Mouse (Mus musculus): Measurements from ENCODE around the gene Nod2.

Gene Nod2

DNA sequence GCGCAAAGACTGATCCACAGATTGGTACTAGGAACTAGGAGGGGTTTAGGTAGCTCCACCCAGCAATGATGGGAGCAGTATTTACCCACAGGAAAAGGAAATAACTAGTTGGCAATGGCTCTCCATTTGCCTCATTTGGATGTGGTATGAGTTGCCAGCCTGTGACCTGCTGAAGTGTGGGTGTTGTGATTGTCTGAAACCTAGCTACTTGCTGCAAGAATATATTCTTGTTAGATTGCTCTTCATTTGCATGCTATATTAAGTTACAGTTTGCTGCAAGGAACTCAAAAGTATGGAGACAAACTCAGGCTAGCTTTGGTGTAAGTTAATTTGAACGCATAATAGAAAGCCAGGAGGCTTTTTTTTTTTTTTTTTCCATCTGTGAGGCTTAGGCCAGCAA, 33.5 kb downstream of the Nod2 start:
- no peak for DNase-seq (ENCODE audit: low spot score)

DNA sequence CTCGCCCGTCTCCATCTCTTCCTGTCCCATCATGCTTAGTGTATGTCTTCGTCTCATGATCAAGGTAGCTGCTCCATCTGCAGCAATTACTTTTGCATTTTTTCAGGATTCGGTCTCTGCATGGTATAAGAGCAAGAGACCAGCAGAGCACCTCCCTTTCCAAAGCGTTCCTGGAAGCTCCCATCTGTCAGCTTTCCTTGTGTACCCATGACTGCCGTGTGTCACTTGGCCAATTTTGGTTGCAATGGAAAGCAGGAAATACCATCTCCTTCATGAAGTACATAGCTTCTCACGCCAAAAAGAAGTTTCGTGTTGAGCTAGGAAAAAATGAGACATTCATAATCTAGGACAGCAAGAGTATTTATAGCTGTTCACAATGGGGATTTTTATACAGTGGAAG, 33.9 kb downstream of the Nod2 start:
- no peak for DNase-seq (ENCODE audit: low spot score)

DNA sequence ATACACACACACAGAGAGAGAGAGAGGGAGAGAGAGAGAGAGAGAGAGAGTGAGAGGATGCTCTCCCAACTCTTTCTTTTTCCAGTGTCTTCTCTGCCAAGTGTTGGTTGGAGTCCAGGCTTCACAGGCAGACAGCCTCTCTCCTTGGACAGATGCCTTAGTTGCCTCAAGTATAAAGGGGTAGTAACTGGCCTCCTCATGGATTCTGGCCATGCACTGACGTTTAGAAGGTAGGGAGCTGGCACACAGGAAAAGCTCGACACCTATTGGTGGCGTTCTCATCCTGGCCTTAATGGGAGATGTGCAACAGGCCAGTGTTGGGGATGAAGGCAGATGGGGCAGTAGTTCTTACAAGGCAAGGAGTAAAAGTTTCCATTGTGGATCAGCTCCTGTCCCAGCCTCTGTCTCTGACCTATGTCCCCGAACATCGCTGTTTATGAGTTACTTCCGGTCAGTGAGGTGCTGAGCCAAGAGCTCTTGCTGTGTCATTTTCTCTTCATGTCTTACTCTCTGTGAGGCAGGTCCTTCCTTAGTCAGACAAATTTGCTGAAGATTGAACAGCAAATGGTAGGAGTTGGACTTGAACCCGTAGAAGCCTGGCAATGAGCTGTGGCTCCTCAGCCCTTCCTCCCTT, 36.7 kb downstream of the Nod2 start:
- DNase-seq (ENCODE audit: low spot score) = no peak

DNA sequence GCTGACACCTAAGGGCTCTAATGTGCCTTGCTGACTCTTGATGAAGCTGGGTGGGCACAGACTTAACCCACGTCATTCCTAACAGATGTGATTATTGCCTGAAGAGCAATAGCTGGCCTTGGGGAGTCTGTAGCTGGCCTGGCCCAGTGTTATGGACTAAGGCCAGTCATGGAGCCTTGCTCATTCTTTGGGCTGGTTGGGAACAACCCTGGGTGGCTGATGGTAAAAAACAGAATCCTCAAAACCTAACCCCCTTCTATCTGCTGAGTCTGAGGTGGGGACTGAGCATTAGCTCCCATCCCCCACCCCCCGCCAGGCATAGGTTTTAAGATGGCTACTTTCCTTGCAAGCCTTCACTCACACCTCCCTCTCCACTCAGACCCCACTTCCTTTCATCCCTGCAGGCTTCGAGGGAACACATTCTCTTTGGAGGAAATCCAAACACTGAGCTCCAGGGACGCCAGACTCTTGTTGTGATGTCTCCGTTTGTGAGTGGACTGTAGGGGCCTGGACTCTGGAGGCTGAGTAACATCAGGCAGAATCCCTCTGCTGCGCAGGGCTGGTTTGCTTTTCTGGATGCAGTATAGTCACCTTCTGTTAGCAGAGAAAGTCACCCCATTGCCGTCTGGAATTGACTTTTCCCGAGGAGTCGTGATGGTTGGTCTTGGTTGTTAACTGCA, 39.3 kb downstream of the Nod2 start:
- DNase-seq (ENCODE audit: low spot score) = no peak

DNA sequence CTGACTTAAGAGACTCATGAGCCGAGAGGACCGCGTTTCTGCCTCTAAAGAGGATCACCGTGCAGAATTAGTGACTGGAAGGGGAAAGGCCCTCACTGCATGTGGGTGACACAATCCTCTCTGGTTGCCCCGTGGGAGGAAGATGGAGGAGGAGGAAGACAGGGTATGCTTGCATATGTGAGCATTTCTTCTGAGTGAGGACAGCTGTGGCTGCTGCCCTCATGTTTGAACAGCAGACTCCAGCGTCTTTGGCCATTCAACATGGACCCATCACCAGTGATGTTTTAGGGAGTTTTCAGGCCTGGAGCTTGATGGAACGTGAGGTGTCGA, 39.8 kb downstream of the Nod2 start:
- DNase-seq (ENCODE audit: low spot score) = no peak

DNA sequence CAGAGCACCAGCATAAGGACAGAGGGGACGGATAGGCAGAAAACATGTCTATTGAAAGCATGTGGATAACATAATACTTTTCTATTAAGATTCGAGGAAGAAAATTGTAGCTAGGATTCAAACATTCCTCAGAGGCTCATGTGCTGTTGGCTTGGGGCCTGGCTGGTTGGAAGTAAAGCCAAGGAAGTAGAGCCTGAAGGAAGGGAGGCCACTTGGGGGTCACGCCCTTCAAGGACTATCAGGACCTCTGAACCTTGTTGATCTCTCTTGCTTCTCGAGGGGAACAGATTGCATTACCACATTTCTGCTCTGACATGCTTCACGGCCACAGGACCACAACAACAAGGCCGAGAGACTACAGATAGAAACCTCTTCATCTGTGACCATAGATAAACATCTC, 42.0 kb downstream of the Nod2 start:
- DNase-seq (ENCODE audit: low spot score) = no peak

DNA sequence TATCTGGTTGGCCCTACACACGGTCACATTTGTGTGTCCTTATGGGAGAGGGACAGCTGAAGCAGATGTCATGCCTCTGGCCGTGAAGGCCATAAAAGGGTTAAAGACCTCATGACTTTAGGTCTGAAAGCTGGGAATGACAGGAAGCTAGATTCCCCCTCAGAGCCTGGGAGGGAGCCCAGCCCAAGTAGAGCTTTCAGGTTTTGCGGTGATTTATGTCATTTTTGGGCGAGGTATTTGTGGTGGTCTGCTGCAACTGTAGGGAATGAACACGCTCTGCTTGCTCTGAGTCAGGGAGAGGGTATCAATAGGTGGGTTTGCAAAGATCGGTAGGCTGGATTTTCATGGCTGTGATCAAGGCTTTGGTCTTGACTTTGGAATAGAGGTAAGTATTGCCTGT, 42.8 kb downstream of the Nod2 start:
- DNase-seq (ENCODE audit: low spot score) = no peak

DNA sequence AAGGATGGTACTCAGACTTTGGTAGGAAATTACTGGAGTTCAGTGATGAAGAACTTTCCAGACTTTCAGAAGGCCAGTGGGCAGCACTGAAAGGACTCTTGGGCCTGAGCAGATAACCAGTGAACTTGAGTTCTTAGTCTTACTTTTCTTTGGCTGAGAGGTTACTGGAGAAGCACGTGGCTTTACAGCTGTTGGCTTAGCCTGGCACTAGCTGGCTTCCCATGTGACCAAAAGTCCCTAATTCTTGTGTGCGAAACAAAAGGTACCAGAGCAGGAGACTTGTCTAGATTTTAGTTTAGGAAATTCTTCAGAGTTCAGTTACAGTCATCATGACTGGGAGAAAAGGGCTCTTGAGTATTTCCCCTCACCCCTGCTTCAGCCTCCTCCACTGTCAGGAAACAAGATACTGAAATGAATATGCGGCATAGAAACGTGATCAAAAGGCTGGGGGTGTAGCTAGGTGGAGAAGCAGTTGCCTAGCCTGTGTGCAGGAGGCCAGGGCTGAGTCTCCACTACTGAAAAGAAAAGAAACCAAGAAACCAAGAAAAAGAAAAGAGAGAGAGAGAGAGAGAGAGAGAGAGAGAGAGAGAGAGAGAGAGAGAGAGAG, 44.3 kb downstream of the Nod2 start:
- no peak for DNase-seq (ENCODE audit: low spot score)

DNA sequence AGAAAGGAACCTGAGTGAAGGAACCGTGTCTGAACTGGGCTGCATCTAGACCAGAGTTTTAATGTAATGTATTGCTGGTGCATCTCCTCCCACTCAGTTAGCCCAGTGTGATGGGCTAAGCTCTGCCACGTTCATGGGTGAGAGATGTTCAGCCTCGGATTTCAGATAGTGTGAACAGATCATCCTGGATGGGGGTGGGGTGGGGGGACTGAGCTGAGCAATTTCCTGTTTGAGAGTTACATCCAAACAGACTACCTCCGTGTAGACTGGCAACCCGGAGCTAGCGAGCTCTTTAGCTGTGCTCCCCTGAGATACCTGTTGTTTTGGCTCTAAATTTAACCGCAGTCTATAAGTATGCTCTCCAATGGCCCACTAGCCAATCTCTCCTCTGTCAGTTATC, 44.8 kb downstream of the Nod2 start:
- no peak for DNase-seq (ENCODE audit: low spot score)

DNA sequence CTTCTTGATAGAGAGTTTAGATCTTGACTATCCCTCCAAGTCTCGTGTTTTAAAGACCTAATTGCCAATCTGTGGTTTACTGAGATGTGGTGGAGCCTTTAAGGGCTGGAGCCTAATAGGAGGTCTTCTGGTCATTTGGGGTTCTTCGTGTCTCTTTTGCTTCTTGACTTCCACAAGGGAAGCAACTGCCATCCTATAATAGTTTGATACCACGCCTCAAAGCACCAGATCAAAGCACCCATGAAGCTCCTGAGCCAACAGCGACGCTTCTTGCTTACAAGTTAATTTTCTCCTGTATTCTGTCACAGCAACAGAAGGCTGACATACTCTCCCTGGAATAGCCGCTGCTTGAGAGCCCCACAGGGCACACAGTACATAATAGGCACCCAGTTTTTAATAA, 45.8 kb downstream of the Nod2 start:
- no peak for DNase-seq (ENCODE audit: low spot score)

DNA sequence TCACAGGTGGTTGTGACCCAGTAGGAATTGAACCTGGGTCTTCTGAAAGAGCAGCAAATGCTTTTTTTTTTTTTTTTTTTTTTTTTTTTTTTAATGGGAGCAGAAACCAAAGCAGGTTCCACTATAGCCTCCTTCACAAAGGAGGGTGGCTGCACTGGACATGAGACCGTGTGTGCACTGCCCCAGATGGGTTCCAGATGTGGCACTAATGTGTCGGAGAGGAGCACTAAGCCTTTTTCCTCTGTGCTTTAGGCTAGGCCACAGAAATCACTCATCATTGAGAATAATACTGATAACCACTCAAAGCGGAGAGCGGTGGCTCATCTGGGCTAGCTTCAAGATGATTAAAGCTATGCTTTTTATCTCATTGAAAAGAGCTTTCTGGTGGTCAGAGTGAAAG, 46.3 kb downstream of the Nod2 start:
- no peak for DNase-seq (ENCODE audit: low spot score)

DNA sequence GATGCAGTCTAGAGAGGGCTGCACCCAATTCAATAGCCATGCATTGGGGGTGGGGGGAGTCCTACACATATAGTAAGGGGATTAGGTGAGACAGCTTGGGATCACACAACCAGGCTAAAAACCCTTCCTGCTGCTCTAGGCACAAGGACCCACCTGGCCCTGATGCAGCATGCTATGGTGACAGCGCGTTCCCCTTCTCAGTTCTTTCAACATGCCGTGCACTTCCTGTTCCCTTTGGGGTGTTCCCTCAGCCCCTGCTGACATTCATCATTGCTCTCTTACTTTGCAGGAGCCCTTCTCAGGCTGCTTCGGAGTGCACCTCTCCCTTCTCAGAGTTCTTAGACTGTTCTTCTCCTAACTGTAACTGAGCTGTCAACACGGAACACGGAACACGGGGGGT, 47.2 kb downstream of the Nod2 start:
- DNase-seq (ENCODE audit: low spot score) = no peak

DNA sequence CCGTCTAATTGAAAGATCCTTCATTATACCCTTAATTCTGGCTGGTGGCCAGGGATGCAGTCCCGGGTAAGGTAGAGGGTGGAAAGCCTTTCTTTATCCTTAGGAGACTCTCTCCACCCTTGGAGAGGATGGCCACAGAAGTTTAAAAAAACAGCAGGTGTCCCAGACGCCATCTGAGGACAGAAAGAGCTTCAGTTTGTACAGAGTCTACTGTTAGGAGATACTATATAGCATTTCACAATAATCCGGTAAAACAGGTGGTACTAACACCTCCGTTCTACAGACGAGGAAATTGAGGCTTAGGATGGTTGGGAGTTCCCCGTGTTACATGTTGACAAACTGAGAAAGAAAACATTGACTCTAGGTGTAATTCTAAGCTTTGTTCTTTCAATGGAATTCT, 49.1 kb downstream of the Nod2 start:
- no peak for DNase-seq (ENCODE audit: low spot score)

DNA sequence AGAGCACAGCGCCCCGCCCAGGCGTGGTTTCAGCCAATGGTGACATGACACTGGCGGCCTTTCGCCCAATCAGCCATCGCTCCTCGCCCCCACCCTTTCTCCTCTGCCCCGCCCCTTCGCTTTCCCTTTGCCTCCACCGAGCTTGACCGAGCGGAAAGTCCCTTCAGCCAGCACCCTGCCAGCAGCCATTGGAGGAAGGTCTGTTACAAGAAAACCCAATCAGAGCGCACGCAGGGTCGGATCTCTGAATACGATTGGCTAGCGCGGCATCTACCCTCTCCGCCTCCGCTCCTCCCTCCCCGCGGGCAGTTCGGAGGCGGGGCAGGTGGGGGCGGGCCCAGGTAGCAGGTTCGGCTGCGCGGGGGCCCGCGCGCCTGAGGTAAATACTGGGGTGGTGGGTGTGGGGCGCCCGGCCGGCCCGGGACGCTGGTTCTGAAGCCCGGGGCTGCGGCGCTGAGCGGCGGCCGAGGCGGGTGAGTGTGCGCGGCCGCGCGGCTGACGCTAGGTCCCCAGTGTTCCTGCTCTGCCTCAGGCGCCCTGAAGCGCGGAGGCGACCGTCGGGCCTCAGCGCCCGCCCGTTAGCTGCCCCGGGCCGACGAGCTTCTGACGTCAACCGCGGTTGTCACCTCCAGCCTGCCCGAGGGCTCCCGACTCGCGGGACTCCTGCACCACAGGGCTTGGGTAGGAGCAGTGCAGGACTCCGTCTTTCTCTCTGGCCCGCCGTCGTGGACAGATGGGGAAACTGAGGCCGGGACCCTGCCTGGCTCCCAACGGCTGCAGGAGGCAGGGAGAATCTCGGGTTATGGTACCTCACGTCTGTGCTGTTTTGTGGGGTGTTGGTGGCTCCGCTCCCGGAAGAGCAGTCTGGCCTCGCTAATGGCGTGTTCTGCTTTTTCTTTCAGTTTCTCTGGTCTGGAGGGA, 49.9 kb downstream of the Nod2 start, which contains the start of gene Cyld:
Cyld (plus strand) TSS at position 308 of the 921 bp plus-strand sequence.
- peak; percentile 99 for DNase-seq (ENCODE audit: low spot score)

DNA sequence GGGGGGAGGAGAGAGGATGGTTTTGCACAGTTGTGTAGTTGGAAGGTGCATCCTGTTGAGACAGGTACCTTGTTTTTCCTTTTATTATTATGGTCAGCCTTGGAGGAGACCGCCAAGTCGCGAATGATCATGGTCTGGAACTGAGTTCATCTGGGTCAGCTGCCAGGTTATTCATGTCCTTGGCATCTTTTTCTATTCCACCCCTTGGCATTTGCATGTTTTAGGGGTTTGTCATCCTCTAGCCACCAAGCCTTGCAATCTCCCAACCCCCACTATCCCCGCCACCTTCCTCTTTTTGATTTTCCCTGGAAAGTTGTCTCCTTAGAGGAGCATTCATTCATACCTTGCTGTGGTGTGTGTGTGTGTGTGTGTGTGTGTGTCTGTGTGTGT, 50.5 kb downstream of the Nod2 start:
- no peak for DNase-seq (ENCODE audit: low spot score)

DNA sequence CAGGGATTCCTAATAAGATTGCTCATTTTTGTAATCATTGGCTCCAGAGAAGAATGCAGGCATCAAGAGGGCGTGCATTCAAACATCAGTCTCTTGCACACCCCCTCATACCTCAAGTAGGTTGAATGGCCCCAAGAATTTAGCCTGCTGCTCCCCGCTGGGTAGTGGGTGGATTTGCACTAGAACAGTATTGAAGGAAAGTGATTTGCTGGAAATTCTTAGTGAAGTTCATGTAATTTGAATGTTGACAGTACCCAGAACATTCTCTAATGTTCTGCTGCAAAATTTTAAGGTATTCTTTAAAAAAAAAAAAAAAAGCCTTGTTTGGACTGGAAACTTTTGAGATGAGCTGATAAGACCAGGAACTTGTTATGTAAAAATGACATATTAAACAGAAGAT, 50.9 kb downstream of the Nod2 start:
- DNase-seq (ENCODE audit: low spot score) = no peak

DNA sequence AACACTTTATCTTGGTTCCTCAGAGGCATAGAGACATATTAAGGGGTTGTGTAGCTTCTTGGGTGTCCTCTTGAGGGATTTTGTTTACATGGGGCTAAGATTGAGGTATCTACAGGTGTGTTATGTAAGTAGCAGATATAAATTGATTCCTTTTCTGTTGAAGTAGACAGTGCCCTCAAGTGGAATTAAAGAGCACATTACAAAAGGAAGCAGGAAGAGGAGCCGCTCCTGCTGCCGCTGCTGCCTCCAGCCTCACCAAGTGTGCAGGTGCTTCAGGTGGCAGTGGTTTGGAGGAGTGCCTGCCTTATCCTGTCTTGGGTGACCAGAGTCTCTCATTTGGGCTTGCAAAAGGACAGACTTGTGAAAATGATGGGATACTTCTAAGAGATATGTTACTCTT, 54.5 kb downstream of the Nod2 start:
- no peak for DNase-seq (ENCODE audit: low spot score)

DNA sequence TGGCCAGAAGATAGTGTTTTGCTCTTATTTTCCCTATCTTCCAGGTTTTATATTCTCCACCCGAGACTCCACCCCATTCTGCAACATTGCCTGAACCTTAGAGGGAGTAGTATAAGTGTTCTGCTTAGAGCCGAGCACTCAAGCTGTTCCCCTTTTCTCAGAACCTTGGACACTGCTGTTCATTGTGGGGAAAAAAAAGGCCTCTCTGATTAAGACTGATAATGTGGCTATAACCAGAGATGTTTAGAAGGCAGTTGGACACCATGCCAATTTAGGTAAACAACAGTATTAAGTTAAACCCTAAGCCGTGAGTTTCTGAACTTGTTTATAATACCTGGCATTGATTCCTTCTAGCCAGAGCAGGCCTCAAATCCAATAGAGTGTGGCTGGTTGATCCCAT, 55.7 kb downstream of the Nod2 start:
- DNase-seq (ENCODE audit: low spot score) = no peak

DNA sequence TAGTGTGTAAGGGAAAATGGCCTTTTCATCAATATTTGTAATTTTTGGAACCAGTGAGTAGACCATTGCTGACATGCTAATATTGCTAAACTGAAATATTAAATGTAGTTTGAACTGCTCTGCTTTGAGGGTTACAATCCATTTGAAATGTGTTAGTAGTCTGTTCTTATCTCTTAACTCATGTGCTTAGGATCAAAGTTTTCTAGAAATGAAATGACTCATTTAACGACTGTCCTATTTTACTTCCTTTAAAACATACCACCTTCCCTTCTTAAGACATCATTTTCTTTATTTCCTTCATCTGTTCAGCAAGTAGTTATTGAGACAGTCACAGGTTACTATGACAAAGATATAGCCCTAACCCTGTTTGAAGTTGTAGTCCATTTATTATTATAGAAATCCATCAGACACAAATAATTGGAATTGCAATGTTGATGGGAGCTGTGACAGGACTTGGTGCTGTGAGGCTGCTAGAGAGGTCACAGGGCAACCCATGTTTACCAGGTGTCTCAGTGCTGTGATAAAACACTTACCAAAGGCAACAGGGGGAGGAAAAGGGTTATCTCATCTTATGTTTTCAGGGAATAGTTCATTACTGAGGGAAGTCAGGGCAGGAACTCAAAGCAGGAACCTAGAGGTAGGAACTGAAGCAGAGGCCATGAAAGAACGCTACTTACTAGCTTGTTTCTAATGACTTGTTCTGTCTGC, 76.3 kb downstream of the Nod2 start:
- no peak for DNase-seq (ENCODE audit: low spot score)
